Mouse (Mus musculus) left cerebral cortex, postnatal 36 days (tissue): ENCODE results near the gene Tnks2. TPM values are rescaled to one million over a fixed set of nuclear protein-coding genes. Genes with fewer than 3 reads are reported as not detected.

Source experiments
- DNase-seq, 2 experiments: peaks; one replicate each; pipeline ENCODE4 v3.0.0; 2021 to 2022; ENCODE audit warnings: low spot score in 2 of 2, mixed read lengths in 1 of 2
- intact Hi-C: fragments of 180-260 bp; cut with DNase I; formaldehyde crosslinking; loops from one replicate; pipeline ENCODE4 v1.15.1; 2025
- total RNA-seq, 2 experiments: library from RNA; stranded (reverse); gene quantifications; 2 replicates each; pipeline ENCODE4 v1.2.3; 2021

Tnks2 gene
- total RNA-seq: 100 to 1,000 TPM; 117 to 119 TPM

GRCm38 (mm10) chr19:36833788-36834531 lies at the start of gene Tnks2:
Gene Tnks2, plus strand, starts transcription at chr19:36834232.
- intact Hi-C loops: loop anchor here (5.0 to 10.0 kb wide), 2 partner anchors 83 to 431 kb away; partner anchors contain the start of gene Fgfbp3
- DNase-seq: peak; percentile 95 to 96

GRCm38 (mm10) chr19:36789873-36790733 lies 43.9 kb upstream of the Tnks2 start:
- peak in 1 of 2 experiments; percentile 20 for DNase-seq
- intact Hi-C loops: no loop called here

- no peak for DNase-seq
- intact Hi-C loops: no loop called here
Observed at GRCm38 (mm10) chr19:36792589-36792988, 41.4 kb upstream of the Tnks2 start.

- intact Hi-C loops: no loop called here
- DNase-seq: no peak
Observed at GRCm38 (mm10) chr19:36793450-36793849, 40.6 kb upstream of the Tnks2 start.

DNA sequence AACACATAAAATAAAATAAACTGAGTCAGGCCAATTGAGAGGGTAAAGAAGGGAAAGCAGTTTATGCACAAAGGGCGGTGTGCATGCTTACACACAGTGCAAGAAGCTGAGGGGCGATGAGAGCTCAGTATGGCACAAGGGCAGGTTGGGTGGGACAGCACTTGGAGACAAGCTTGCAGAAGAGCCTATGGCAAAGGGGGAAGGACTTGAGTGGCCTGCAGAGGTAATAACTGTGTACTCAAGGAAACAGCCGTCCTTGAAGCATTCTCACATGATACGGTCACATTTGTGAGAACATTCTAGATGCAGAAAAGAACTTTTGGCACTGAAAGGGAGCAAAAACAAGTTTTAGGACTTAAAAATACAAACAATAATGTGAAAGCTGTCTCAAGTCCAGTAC lies 40.0 kb upstream of the Tnks2 start:
- DNase-seq: no peak

GRCm38 (mm10) chr19:36795277-36795676 lies 38.8 kb upstream of the Tnks2 start:
- no peak for DNase-seq
- intact Hi-C loops: no loop called here

More for the DNA sequence above, 40.0 kb upstream of the Tnks2 start:
- intact Hi-C loops: no loop called here

- intact Hi-C loops: no loop called here
- DNase-seq: no peak
Observed at GRCm38 (mm10) chr19:36796931-36797330, 37.1 kb upstream of the Tnks2 start.

GRCm38 (mm10) chr19:36800288-36800687 lies 33.7 kb upstream of the Tnks2 start:
- DNase-seq: no peak
- intact Hi-C loops: no loop called here

DNA sequence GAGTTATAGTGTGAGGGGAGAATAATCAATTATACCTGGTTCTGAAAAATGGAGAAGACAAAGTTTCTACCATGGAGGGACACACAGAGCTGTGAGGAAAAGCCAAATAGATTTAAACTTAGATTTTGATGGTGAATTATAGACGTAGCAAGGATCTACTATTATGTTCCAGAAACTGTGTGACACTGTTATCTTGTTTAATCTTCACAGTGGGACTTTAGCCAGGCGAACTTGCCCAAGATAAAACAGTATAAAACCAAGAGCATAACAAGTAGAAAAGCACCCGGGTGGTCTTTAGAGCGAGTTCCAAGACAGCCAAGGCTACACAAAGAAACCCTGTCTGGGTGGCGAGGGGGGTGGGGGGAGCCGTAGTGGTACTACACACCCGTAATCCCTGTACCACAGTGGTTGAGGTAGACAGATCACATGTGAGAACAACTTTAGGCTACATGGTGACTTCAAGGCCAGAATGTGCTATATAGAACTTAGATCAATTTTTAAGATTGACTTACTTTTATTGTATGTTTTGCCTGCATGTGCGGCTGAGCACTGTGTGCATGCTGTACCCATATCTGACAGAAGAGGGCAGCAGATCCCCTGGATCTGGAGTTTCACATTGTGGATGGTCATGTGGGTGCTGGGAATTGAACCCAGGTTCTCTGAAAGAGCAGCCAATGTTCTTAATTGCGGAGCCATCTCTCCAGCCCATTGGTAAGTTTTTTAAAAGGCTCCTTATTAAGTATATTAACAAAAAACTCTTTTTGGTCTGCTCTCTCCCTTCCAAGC lies 32.0 kb upstream of the Tnks2 start:
- no peak for DNase-seq
- intact Hi-C loops: no loop called here

DNA sequence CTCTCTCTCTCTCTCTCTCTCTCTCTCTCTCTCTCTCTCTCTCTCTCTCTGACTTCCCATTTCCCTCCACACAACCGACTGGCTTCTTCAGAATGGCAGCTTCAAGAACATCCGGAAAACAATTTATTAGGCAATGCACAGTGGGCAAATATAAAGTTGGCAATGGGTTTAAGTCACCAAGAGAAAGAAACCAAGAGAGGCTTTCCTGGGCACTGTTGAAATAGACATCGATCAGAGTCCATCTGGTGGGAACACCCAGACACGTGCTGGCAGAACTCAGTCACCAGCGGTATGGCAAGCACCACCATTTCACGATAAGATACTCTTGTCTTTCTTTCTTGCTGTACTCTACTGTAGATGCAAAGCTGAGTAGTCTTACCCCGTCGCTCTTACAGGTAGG lies 30.6 kb upstream of the Tnks2 start:
- no peak for DNase-seq
- intact Hi-C loops: no loop called here

GRCm38 (mm10) chr19:36806842-36807241 lies 27.2 kb upstream of the Tnks2 start:
- DNase-seq: no peak
- intact Hi-C loops: no loop called here

GRCm38 (mm10) chr19:36808426-36809105 lies 25.5 kb upstream of the Tnks2 start:
- intact Hi-C loops: no loop called here

GRCm38 (mm10) chr19:36809476-36810168 lies 24.4 kb upstream of the Tnks2 start:
- peak in 1 of 2 experiments; percentile 21 for DNase-seq
- intact Hi-C loops: no loop called here

More at GRCm38 (mm10) chr19:36808426-36809105, 25.5 kb upstream of the Tnks2 start:
- no peak for DNase-seq

GRCm38 (mm10) chr19:36812011-36812410 lies 22.0 kb upstream of the Tnks2 start:
- intact Hi-C loops: no loop called here
- DNase-seq: no peak

GRCm38 (mm10) chr19:36815396-36816271 lies 18.4 kb upstream of the Tnks2 start:
- DNase-seq: peak; percentile 10 to 33
- intact Hi-C loops: loop anchor here (5.0 kb wide), 2 partner anchors 52 to 102 kb away; partner anchors contain the start of gene Fgfbp3

- intact Hi-C loops: loop anchor here (5.0 kb wide), 2 partner anchors 49 to 99 kb away; partner anchors contain the start of gene Fgfbp3
- DNase-seq: no peak
Observed at GRCm38 (mm10) chr19:36818141-36818885, 15.7 kb upstream of the Tnks2 start.

GRCm38 (mm10) chr19:36819199-36819598 lies 14.8 kb upstream of the Tnks2 start:
- intact Hi-C loops: loop anchor here (5.0 kb wide), 2 partner anchors 48 to 98 kb away; partner anchors contain the start of gene Fgfbp3
- DNase-seq: no peak
